Mouse (Mus musculus) embryonic fibroblast, embryonic 13.5 days (primary cell): ENCODE results near the gene Gm43517. TPM values are rescaled to one million over a fixed set of nuclear protein-coding genes. Genes with fewer than 3 reads are reported as not detected.

ENCODE experiments used
- H3K27ac ChIP-seq: 2 replicates; pipeline ENCODE4 v1.5.1; 2012; ENCODE audit warnings: low read length, control low read depth, inconsistent platforms; ENCODE audit not compliant: insufficient read depth
- H3K4me1 ChIP-seq: 2 replicates; pipeline ENCODE4 v1.6.1; 2011; ENCODE audit warnings: low read length; ENCODE audit not compliant: control insufficient read depth, insufficient read depth
- H3K4me3 ChIP-seq: 2 replicates; pipeline ENCODE4 v1.5.1; 2011; ENCODE audit warnings: mild to moderate bottlenecking, control low read depth, low read length; ENCODE audit not compliant: insufficient read depth
- CTCF ChIP-seq: IDR thresholded peaks from 2 replicates; pipeline ENCODE4 v1.5.1; 2011; ENCODE audit warnings: mild to moderate bottlenecking, control low read depth, low read length, moderate library complexity, borderline replicate concordance; ENCODE audit not compliant: insufficient read depth
- POLR2A ChIP-seq: IDR thresholded peaks from 2 replicates; pipeline ENCODE4 v1.6.1; 2011; ENCODE audit warnings: low read depth, mild to moderate bottlenecking, control low read depth, low read length, moderate library complexity
- polyA plus RNA-seq: library from polyadenylated mRNA; stranded (reverse); fragments of >200 nt; gene quantifications from 2 replicates; pipeline ENCODE4 v1.2.4, GENCODE M21; 2011; ENCODE audit warnings: low read depth; ENCODE audit not compliant: missing spikeins, insufficient read length

Gm43517 gene
- polyA plus RNA-seq, 1 experiment: 0.16 TPM

GRCm38 (mm10) chr12:49393639-49394038 is 8.7 kb downstream of the Gm43517 start:
- Histone ChIP-seq H3K4me3 (no peak overlapping the region), H3K27ac (no peak overlapping the region)
- no peak for TF ChIP-seq CTCF
- TF ChIP-seq POLR2A: no peak

GRCm38 (mm10) chr12:49394181-49394580 is 9.2 kb downstream of the Gm43517 start:
- no peak for TF ChIP-seq CTCF
- TF ChIP-seq POLR2A: no peak
- Histone ChIP-seq H3K4me3 (no peak overlapping the region), H3K4me1 (no peaks in the 10 kb centered on the region), H3K27ac (no peak overlapping the region)

More at GRCm38 (mm10) chr12:49393639-49394038, 8.7 kb downstream of the Gm43517 start:
- no peaks in the 10 kb centered on the region for H3K4me1 ChIP-seq

GRCm38 (mm10) chr12:49394836-49395235 is 9.9 kb downstream of the Gm43517 start:
- H3K4me1 ChIP-seq: no peaks in the 10 kb centered on the region
- no peak overlapping the region for H3K27ac ChIP-seq
- no peak overlapping the region for H3K4me3 ChIP-seq
- TF ChIP-seq POLR2A: no peak
- no peak for TF ChIP-seq CTCF

GRCm38 (mm10) chr12:49395969-49396368 is 11.0 kb downstream of the Gm43517 start:
- TF ChIP-seq CTCF: no peak
- no peak for TF ChIP-seq POLR2A
- H3K4me1 ChIP-seq: no peaks in the 10 kb centered on the region
- no peak overlapping the region for H3K27ac ChIP-seq
- no peak overlapping the region for H3K4me3 ChIP-seq

- Histone ChIP-seq H3K27ac (no peak overlapping the region), H3K4me3 (no peak overlapping the region), H3K4me1 (no peaks in the 10 kb centered on the region)
- TF ChIP-seq POLR2A (no peak), CTCF (no peak)
These were observed 11.8 kb downstream of the Gm43517 start for GRCm38 (mm10) chr12:49396776-49397175.

- no peak overlapping the region for H3K4me3 ChIP-seq
- H3K27ac ChIP-seq: no peak overlapping the region
- no peaks in the 10 kb centered on the region for H3K4me1 ChIP-seq
- no peak for TF ChIP-seq CTCF
- no peak for TF ChIP-seq POLR2A
These were observed 12.6 kb downstream of the Gm43517 start for GRCm38 (mm10) chr12:49397443-49398162.

GRCm38 (mm10) chr12:49398163-49398540 is 13.2 kb downstream of the Gm43517 start:
- no peak overlapping the region for H3K27ac ChIP-seq
- H3K4me3 ChIP-seq: no peak overlapping the region
- H3K4me1 ChIP-seq: no peaks in the 10 kb centered on the region
- TF ChIP-seq POLR2A (no peak), CTCF (no peak)

GRCm38 (mm10) chr12:49398636-49399035 is 13.7 kb downstream of the Gm43517 start:
- H3K27ac ChIP-seq: no peak overlapping the region
- H3K4me3 ChIP-seq: no peak overlapping the region
- H3K4me1 ChIP-seq: no peaks in the 10 kb centered on the region
- TF ChIP-seq POLR2A (no peak), CTCF (no peak)

GRCm38 (mm10) chr12:49399611-49400010 is 14.6 kb downstream of the Gm43517 start:
- TF ChIP-seq POLR2A (no peak), CTCF (no peak)
- Histone ChIP-seq H3K27ac (no peak overlapping the region), H3K4me3 (no peak overlapping the region), H3K4me1 (no peaks in the 10 kb centered on the region)

GRCm38 (mm10) chr12:49400036-49400852 is 15.3 kb downstream of the Gm43517 start:
- H3K4me3 ChIP-seq: no peak overlapping the region
- H3K4me1 ChIP-seq: no peaks in the 10 kb centered on the region
- peak overlapping the region; percentile 42; the same call in 1 of the 2 replicates for H3K27ac ChIP-seq
- TF ChIP-seq POLR2A: no peak
- no peak for TF ChIP-seq CTCF
